Mouse (Mus musculus) CH12.LX (cell line): ENCODE results near the gene Mdc1. TPM values are rescaled to one million over a fixed set of nuclear protein-coding genes. Genes with fewer than 3 reads are reported as not detected.

Source experiments
- DNase-seq: peaks from one replicate; pipeline ENCODE4 v3.0.0-alpha.2; 2013; ENCODE audit errors: extremely low read depth
- H3K27ac ChIP-seq: 2 replicates; pipeline ENCODE4 v1.5.1; 2012; ENCODE audit warnings: low read depth, mild to moderate bottlenecking, control low read depth, moderate library complexity; ENCODE audit not compliant: insufficient read depth
- H3K27me3 ChIP-seq: replicated peaks from 2 replicates; pipeline ENCODE3; 2012; ENCODE audit warnings: inconsistent platforms
- H3K36me3 ChIP-seq, 2 experiments: replicated peaks in 1 of 2; 2 replicates each; pipeline versions ENCODE3 to v1.6.1; 2012; ENCODE audit warnings: inconsistent platforms in 1 of 2, low read length in 1 of 2, mild to moderate bottlenecking in 1 of 2, mixed read lengths in 1 of 2, moderate library complexity in 1 of 2; ENCODE audit not compliant: control insufficient read depth in 1 of 2, insufficient read depth in 1 of 2
- H3K4me1 ChIP-seq, 2 experiments: 2 replicates each; pipeline ENCODE4 v1.6.1; 2012; ENCODE audit warnings: inconsistent platforms in 1 of 2, moderate library complexity in 1 of 2; ENCODE audit not compliant: insufficient read depth in 2 of 2, control insufficient read depth in 1 of 2
- H3K4me2 ChIP-seq: 2 replicates; pipeline ENCODE4 v1.6.1; 2012; ENCODE audit warnings: low read depth, mild to moderate bottlenecking, control low read depth; ENCODE audit not compliant: poor library complexity, insufficient read depth, severe bottlenecking
- H3K4me3 ChIP-seq, 3 experiments: fragments of 150-350 bp in 1 of 3; sonication (generic) in 1 of 3; replicated peaks in 1 of 3; 2 replicates each; pipeline versions ENCODE3 to v1.5.1; 2011 to 2012; ENCODE audit warnings: low read depth in 2 of 3, low read length in 2 of 3, mild to moderate bottlenecking in 2 of 3, moderate library complexity in 2 of 3, control low read depth in 1 of 3, improper control_type of control experiment in 1 of 3, inconsistent platforms in 1 of 3, mixed read lengths in 1 of 3; ENCODE audit not compliant: poor library complexity in 1 of 3
- H3K79me2 ChIP-seq: replicated peaks from 2 replicates; pipeline ENCODE4 v1.6.1; 2012; ENCODE audit warnings: mild to moderate bottlenecking, moderate library complexity; ENCODE audit not compliant: control insufficient read depth, poor library complexity, insufficient read depth, severe bottlenecking; ENCODE audit errors: extremely low read depth
- H3K9ac ChIP-seq: 2 replicates; pipeline ENCODE4 v1.6.1; 2012; ENCODE audit warnings: low read depth, mild to moderate bottlenecking, control low read depth, moderate library complexity; ENCODE audit not compliant: insufficient read depth
- H3K9me3 ChIP-seq: replicated peaks from 2 replicates; pipeline ENCODE3; 2012; ENCODE audit warnings: low read length, inconsistent platforms, mixed read lengths
- BHLHE40 ChIP-seq: IDR thresholded peaks from 2 replicates; pipeline ENCODE4 v1.6.1; 2011; ENCODE audit warnings: mild to moderate bottlenecking, low read depth, low read length, improper control_type of control experiment
- CHD1 ChIP-seq: IDR thresholded peaks from 2 replicates; pipeline ENCODE4 v1.6.1; 2012; ENCODE audit warnings: low read depth, low read length, improper control_type of control experiment, inconsistent platforms
- CTCF ChIP-seq, 2 experiments: IDR thresholded peaks in 1 of 2; conservative IDR thresholded peaks in 1 of 2; 2 replicates each; pipeline ENCODE4 v1.5.1; 2011 to 2012; ENCODE audit warnings: low read depth in 2 of 2, low read length in 2 of 2, improper control_type of control experiment in 1 of 2, inconsistent platforms in 1 of 2, mild to moderate bottlenecking in 1 of 2, moderate library complexity in 1 of 2
- ELF1 ChIP-seq: IDR thresholded peaks from 2 replicates; pipeline ENCODE4 v1.6.1; 2014; ENCODE audit warnings: low read depth, mild to moderate bottlenecking, inconsistent platforms, low read length, improper control_type of control experiment
- HCFC1 ChIP-seq: IDR thresholded peaks from 2 replicates; pipeline ENCODE4 v1.6.1; 2012; ENCODE audit warnings: low read depth, mild to moderate bottlenecking, inconsistent platforms, low read length, improper control_type of control experiment
- IRF4 ChIP-seq: IDR thresholded peaks from 2 replicates; pipeline ENCODE4 v1.6.1; 2014; ENCODE audit warnings: low read depth, mild to moderate bottlenecking, inconsistent platforms, low read length, improper control_type of control experiment
- JUN ChIP-seq: IDR thresholded peaks from 2 replicates; pipeline ENCODE4 v1.6.1; 2011; ENCODE audit warnings: low read depth, mild to moderate bottlenecking, low read length, improper control_type of control experiment, moderate library complexity; ENCODE audit not compliant: insufficient read depth
- KAT2A ChIP-seq: IDR thresholded peaks from 2 replicates; pipeline ENCODE4 v1.6.1; 2012; ENCODE audit warnings: low read length, improper control_type of control experiment, inconsistent platforms; ENCODE audit not compliant: insufficient replicate concordance
- MAX ChIP-seq: IDR thresholded peaks from 2 replicates; pipeline ENCODE4 v1.6.1; 2011; ENCODE audit warnings: low read length, improper control_type of control experiment
- MEF2A ChIP-seq: IDR thresholded peaks from 2 replicates; pipeline ENCODE4 v1.6.1; 2014; ENCODE audit warnings: low read depth, mild to moderate bottlenecking, inconsistent platforms, low read length, improper control_type of control experiment, borderline replicate concordance
- MXI1 ChIP-seq: IDR thresholded peaks from 2 replicates; pipeline ENCODE4 v1.6.1; 2011; ENCODE audit warnings: mild to moderate bottlenecking, low read depth, low read length, improper control_type of control experiment
- MYC ChIP-seq: IDR thresholded peaks from 2 replicates; pipeline ENCODE4 v1.6.1; 2011; ENCODE audit warnings: low read depth, mild to moderate bottlenecking, improper control_type of control experiment, low read length
- NELFE ChIP-seq: IDR thresholded peaks from 2 replicates; pipeline ENCODE4 v1.6.1; 2011; ENCODE audit warnings: low read depth, low read length, improper control_type of control experiment
- NRF1 ChIP-seq: IDR thresholded peaks from 2 replicates; pipeline ENCODE4 v1.6.1; 2014; ENCODE audit warnings: low read depth, mild to moderate bottlenecking, inconsistent platforms, low read length, improper control_type of control experiment, moderate library complexity
- PAX5 ChIP-seq: IDR thresholded peaks from 2 replicates; pipeline ENCODE4 v1.6.1; 2012; ENCODE audit warnings: low read length, inconsistent platforms, mixed read lengths
- POLR2A ChIP-seq: IDR thresholded peaks from 2 replicates; pipeline ENCODE4 v1.6.1; 2011; ENCODE audit warnings: low read depth, mild to moderate bottlenecking, improper control_type of control experiment, low read length
- POLR2AphosphoS2 ChIP-seq: IDR thresholded peaks from 2 replicates; pipeline ENCODE4 v1.6.1; 2011; ENCODE audit warnings: low read depth, low read length, improper control_type of control experiment
- RAD21 ChIP-seq: IDR thresholded peaks from 2 replicates; pipeline ENCODE4 v1.6.1; 2011; ENCODE audit warnings: low read depth, mild to moderate bottlenecking, low read length, improper control_type of control experiment, moderate library complexity
- RCOR1 ChIP-seq: conservative IDR thresholded peaks from 2 replicates; pipeline ENCODE4 v1.6.1; 2012; ENCODE audit warnings: low read depth, mild to moderate bottlenecking, inconsistent platforms, low read length, improper control_type of control experiment
- SIN3A ChIP-seq: IDR thresholded peaks from 2 replicates; pipeline ENCODE4 v1.6.1; 2012; ENCODE audit warnings: low read length, improper control_type of control experiment, inconsistent platforms
- SMC3 ChIP-seq: IDR thresholded peaks from 2 replicates; pipeline ENCODE4 v1.6.1; 2011; ENCODE audit warnings: low read depth, low read length, improper control_type of control experiment
- TBP ChIP-seq: conservative IDR thresholded peaks from 2 replicates; pipeline ENCODE4 v1.6.1; 2011; ENCODE audit warnings: low read depth, low read length, improper control_type of control experiment
- UBTF ChIP-seq: IDR thresholded peaks from 2 replicates; pipeline ENCODE4 v1.6.1; 2012; ENCODE audit warnings: low read depth, mild to moderate bottlenecking, inconsistent platforms, low read length, improper control_type of control experiment, moderate library complexity
- USF2 ChIP-seq: conservative IDR thresholded peaks from 2 replicates; pipeline ENCODE4 v1.6.1; 2011; ENCODE audit warnings: low read depth, low read length, improper control_type of control experiment
- ZC3H11A ChIP-seq: IDR thresholded peaks from 2 replicates; pipeline ENCODE4 v1.6.1; 2012; ENCODE audit warnings: low read depth, mild to moderate bottlenecking, inconsistent platforms, low read length, improper control_type of control experiment
- ZNF384 ChIP-seq: IDR thresholded peaks from 2 replicates; pipeline ENCODE4 v1.6.1; 2012; ENCODE audit warnings: low read depth, low read length, improper control_type of control experiment, inconsistent platforms
- dilution Hi-C: fragments of 300-500 bp; cut with MboI; formaldehyde crosslinking; loops from 2 replicates; pipeline ENCODE4 v1.14.3; 2020; ENCODE audit warnings: low sequenced_read_pairs; ENCODE audit not compliant: extremely low pct_unique_long_range_greater_than_20kb, extremely low pct_ligation_motif_present
- in situ Hi-C: fragments of 300-500 bp; cut with MboI; formaldehyde crosslinking; loops from 3 replicates; pipeline ENCODE4 v1.14.3; 2019; ENCODE audit warnings: low sequenced_read_pairs, low pct_ligation_motif_present, low pct_unique_long_range_greater_than_20kb, mixed read lengths
- polyA plus RNA-seq: library from polyadenylated mRNA; unstranded; fragments of >175 nt; gene quantifications from 2 replicates; pipeline ENCODE4 v1.2.1, GENCODE M21; 2012; ENCODE audit warnings: low read depth; ENCODE audit not compliant: insufficient read length
- total RNA-seq, 2 experiments: library from RNA; depleted of rRNA; stranded (reverse); fragments of 300-350 nt in 1 of 2; fragments of >200 nt in 1 of 2; gene quantifications; 2 replicates each; pipeline ENCODE4 v1.2.3; 2012 to 2014

The Mdc1 gene
- total and polyA plus RNA-seq, 3 experiments = 3.3 to 15.7 (median 8.2) TPM

- H3K4me1 ChIP-seq = peaks cover 0 to 27% of the 10 kb centered on the region in 2 experiments; a peak in 2 of 4 replicates
- no peaks in the 10 kb centered on the region for H3K27me3 ChIP-seq
- H3K4me2 ChIP-seq = peak overlapping the region; percentile 85; the same call in 1 of the 2 replicates
- H3K4me3 ChIP-seq = peak overlapping the region; percentile 58 to 74 (median 63)
- peaks cover 18 to 39% of the 10 kb centered on the region in 2 experiments for H3K36me3 ChIP-seq
- in situ Hi-C loops (loop anchor here (5.0 kb wide), 1 partner anchor 34 kb away; the partner anchor contains the start of gene Tubb5), dilution Hi-C loops (no loop called here)
- TF ChIP-seq KAT2A = no peak
- TF ChIP-seq ZNF384 = peak; percentile 65
- TF ChIP-seq TBP = 0 out of 2 replicates have a peak, but pooled peaks have one; percentile 9
- TF ChIP-seq CTCF (conservative IDR thresholded peaks at IDR 0.05 in 1 of 2, IDR thresholded peaks at IDR 0.05 in 1 of 2; ENCODE audit: low read depth in 2 of 2, low read length in 2 of 2) = peak; percentile 63 to 70
- TF ChIP-seq RCOR1 = no peak
- peak; percentile 53 for TF ChIP-seq SMC3
- TF ChIP-seq RAD21 = peak; percentile 51
- no peak for TF ChIP-seq USF2
- H3K9me3 ChIP-seq = peaks cover 4% of the 10 kb centered on the region
- peak; percentile 58 for DNase-seq
- H3K27ac ChIP-seq = peak overlapping the region; percentile 83
- peak overlapping the region; percentile 69 for H3K9ac ChIP-seq
- H3K79me2 ChIP-seq = peaks cover 51% of the 10 kb centered on the region
These were observed 29.8 kb downstream of the Mdc1 start for GRCm38 (mm10) chr17:35870884-35871696.

DNA sequence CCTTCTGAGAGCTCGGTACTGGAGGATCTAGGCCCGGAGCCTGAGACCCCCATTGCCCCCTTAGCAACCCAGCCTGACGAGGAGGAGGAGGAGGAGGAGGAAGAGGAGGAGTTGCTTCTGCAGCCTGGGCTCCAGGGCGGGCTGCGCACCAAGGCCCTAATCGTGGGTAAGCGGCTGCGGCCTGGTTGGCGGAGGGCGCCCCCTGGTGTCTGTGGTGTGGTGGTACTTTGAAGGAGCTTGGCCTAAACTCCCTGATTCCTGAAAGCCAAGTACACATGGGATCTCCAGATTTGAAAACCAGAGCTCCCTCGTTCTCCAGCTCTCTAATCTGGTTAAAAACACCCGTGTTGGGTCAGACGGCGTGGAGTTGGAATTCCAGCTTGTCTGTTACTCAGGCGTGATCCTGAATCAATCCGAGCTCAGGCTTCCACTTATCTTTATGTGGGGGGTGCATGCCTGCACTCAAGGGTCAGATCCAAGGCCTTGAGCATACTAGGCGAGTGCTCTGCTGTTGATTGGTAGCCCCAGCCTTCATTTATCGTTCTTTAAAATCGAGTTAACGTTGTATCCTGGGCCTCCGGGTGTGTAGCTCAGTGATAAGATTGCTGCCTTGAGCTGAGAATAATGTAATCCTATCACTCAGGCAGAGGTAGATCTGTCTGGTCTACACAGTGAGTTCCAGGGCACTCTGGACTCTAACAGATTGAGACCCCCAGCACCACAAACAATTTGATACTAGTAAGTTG, 32.6 kb downstream of the Mdc1 start:
- dilution Hi-C loops (no loop called here), in situ Hi-C loops (loop anchor here (5.0 kb wide), 1 partner anchor 37 kb away; the partner anchor contains the start of gene Tubb5)
- peaks cover 19 to 49% of the 10 kb centered on the region in 2 experiments for H3K36me3 ChIP-seq
- peak overlapping the region; percentile 6; the same call in 1 of the 2 replicates for H3K27ac ChIP-seq
- peak overlapping the region; percentile 1; the same call in 1 of the 2 replicates for H3K9ac ChIP-seq
- no peak overlapping the region for H3K4me3 ChIP-seq
- H3K4me1 ChIP-seq = peaks cover 0 to 27% of the 10 kb centered on the region in 2 experiments; a peak in 2 of 4 replicates
- H3K27me3 ChIP-seq = no peaks in the 10 kb centered on the region
- peaks cover 31% of the 10 kb centered on the region for H3K79me2 ChIP-seq
- peak; percentile 35; the same call in 1 of the 2 replicates for TF ChIP-seq SIN3A
- no peak for TF ChIP-seq MXI1
- peak; percentile 34; the same call in 1 of the 2 replicates for TF ChIP-seq POLR2A
- TF ChIP-seq PAX5 = no peak
- no peak for TF ChIP-seq RCOR1
- TF ChIP-seq ZC3H11A = peak; percentile 18; the same call in 1 of the 2 replicates
- TF ChIP-seq BHLHE40 = no peak
- peak; percentile 96 for TF ChIP-seq SMC3
- no peak for TF ChIP-seq KAT2A
- TF ChIP-seq CHD1 = no peak
- TF ChIP-seq CTCF (conservative IDR thresholded peaks at IDR 0.05 in 1 of 2, IDR thresholded peaks at IDR 0.05 in 1 of 2; ENCODE audit: low read depth in 2 of 2, low read length in 2 of 2) = peak; percentile 50 to 95
- TF ChIP-seq JUN = no peak
- TF ChIP-seq NRF1 = peak; percentile 54
- TF ChIP-seq MEF2A = no peak
- TF ChIP-seq UBTF = no peak
- TF ChIP-seq NELFE = no peak
- TF ChIP-seq ZNF384 = no peak
- no peak for TF ChIP-seq MYC
- TF ChIP-seq POLR2AphosphoS2 = no peak
- no peak for TF ChIP-seq MAX
- 0 out of 2 replicates have a peak, but pooled peaks have one; percentile 12 for TF ChIP-seq ELF1
- no peak for TF ChIP-seq USF2
- no peak for TF ChIP-seq HCFC1
- peak; percentile 85 for TF ChIP-seq RAD21
- no peak for TF ChIP-seq IRF4
- peak overlapping the region; percentile 25 for H3K4me2 ChIP-seq
- DNase-seq = peak; percentile 81
- H3K9me3 ChIP-seq = peaks cover 4% of the 10 kb centered on the region
